Mouse (Mus musculus) ovary, adult 18-20 months (tissue): ENCODE data around the gene Sgpp2.

Experiments used
- DNase-seq: peaks from one replicate; pipeline ENCODE4 v3.0.0; 2022; ENCODE audit warnings: low spot score, mixed read lengths

Gene Sgpp2

DNA sequence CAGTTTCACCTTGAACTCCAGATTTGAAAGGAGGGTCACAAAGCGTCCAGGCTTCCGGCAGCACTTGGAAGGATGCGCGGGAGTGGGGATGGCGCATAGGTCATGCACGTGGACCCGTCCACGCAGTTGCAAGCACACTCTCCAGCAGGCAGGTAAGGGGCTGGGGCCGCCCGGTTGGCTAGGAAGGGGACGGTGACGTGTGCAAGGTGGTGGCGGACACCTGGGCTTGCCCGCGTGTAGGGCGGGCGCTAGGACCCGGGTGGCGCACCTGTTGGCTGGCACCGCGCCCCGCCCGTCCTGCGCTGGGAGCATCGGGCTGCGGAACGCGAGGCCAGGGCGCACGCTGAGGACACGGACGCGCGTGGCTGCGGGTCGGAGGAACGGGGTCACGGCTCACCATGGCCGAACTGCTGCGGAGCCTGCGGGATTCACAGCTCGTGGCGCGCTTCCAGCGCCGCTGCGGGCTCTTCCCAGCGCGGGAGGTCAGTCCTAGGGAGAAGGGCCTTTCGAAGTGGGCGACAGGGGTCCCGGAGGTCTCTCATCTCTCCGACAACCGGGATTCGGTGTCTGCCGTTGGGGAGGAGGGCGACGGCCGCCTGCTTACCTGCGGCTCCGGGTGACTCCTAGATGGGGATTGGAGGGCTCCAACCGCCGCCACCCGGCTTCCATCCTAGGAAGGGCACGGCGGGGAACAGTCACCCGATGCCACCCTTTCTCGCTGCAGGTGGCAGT, at the start of gene Sgpp2:
Gene Sgpp2 (plus strand): TSS at position 325 of the 732 bp plus-strand sequence.
- no peak for DNase-seq

DNA sequence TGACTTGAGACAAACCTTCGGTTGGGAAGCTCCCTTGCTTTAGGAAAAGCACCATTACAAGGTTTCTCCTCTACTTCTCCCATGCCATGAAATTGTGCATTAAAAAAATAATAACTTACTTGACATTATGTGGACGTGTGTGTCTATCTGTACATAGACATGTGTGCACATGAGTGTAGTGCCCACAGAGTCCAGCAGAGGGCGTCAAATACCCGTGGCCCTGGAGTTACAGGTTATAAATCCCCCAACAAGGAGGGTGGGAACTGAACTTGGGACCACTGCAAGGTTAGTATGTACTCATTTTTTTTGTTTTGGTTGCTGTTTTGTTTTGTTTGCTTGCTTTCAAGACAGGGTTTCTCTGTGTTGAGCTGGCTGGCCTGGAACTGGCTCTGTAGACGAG, 42.6 kb upstream of the Sgpp2 start:
- no peak for DNase-seq

DNA sequence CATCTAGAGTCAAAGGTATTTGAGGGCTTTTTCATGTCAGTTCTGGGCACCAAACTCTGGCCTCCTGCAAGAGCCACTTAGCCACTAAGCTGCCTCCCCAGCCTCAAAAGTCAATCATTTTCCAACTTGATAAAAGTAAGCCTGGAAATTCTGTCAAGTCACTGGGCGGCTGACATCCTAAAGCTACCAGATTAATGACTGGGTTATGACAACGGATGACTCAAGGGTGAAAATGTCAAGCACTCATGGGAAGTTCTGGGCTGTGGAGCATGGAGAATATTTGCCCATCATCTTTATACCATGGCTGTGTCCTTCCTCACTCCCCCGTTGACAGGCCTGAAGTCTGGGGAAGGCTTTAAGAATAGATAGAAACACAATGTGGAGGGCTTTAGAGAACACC, 37.2 kb upstream of the Sgpp2 start:
- DNase-seq = no peak

DNA sequence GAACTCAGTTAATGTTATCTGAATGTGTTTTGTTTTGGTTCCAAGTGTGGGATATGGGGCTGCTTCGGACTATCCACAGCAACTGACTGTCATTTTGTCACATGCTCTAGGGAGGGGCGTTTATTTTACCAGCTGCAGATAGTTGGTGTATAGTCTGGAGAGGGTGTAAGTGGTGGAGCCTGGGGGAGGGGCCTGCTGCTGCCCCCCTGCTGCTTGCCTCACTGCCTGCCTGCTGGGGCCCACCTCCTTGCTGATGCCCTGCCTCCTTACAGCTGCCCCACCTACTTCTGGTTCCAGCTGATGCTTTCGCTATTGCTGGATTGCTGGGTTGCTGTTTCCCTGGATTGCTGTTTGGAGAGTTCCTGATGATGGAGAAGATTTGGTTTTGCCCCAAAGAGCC, 31.0 kb upstream of the Sgpp2 start:
- DNase-seq = no peak

DNA sequence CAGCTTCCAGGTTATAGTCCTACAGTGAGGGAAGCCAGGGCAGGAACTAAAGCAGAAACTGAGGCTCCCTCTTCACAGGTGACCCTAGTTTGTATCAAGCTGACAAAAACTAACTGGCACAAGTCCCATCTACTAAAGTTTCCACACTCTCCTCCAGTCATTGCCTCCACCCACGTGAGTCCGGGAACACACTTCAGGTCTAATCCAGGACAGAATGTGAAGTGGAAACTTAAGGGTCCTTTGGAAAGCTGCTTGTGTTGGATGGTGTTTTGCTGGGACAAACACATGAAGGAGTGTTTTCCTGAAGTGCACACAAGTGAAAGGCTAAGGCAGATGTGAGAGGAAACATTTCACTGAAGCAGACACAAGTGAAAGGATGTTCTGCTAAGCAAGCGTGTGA, 17.7 kb upstream of the Sgpp2 start:
- no peak for DNase-seq

DNA sequence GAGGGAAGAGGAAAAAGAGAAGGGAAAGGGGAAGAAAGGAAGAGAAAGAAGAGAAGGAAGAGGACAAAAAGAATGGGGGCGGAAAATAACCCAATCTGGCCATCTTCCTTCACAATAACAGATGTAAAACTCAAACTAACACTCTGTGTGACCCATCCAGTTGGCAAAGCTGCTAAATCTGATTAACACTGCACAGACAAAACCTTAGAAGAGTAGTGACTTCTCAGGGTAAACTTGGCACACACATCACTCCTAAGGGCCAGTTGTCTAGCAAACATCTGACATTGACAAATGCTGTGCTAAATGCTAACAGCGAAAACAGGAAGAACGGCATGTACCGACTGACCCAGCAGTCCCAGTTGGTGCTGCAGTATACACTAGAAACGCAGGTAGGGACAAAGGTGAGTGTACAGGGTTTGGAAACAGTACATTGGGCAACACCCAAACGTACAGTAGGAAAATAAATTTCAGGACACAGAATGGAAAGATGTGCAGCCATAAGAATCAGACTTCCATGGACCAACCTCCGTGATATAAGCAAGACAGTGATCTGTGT, 10.4 kb upstream of the Sgpp2 start:
- DNase-seq = no peak

DNA sequence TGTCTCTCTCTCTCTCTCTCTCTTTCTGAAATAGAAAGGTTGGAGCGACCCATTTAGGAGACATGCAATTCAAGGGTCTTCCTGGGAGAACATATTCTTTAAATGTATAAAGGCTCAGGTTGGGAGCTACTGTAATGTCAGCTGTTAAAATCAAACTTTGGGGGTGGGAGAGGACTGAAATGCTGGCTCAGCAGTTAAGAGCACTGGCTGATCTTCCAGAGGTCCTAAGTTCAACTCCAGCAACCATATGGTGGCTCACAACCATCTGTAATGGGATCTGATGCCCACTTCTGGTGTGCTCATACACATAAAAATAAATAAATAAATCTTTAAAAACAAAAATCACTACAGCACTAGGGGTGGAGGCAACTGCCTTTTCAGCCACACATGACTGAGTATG, 1.5 kb upstream of the Sgpp2 start:
- DNase-seq = no peak

DNA sequence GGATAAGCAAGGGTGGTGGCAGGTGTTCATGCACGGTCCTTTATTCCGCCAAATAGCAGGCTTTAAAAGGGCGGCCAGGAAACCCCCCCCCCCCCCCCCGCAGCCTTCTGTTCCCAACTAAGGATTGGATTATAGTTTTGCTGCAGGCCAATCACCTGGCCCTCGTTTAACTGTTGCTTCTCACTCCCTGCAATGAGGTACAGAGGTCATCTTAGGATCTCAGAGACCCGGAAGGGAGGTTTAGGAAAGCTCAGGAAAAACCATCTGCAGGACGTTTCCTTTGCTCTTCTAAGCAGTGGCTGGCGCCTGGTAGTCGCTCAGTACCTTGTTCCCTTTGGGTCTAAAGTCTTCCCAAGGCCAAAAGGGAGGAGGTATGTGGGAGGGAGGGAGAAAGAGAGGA, 865 bp upstream of the Sgpp2 start:
- DNase-seq = no peak

DNA sequence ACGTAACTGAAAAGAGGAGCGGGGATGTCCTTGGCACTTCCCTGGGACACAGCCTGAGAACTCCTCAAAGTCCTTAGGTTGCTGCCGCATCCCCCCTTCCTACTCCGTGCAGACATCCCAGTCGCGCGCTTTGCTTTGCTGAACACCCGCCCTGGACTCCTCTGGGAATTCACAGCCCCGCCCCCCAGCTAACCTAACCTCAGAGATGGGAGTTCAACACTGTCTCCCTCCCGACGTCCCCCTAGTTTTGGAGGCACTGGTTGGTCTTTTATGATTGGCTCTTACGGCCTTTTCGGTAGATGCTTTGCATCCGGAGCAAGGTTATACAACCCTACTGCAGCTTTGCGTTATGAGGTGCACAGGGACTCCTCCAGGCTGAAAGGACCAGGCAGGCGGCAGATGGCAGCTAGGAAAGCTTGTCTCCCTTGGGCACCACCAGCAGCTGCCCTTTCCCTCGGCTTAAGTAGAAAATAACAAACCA, 756 bp downstream of the Sgpp2 start:
- DNase-seq = no peak

DNA sequence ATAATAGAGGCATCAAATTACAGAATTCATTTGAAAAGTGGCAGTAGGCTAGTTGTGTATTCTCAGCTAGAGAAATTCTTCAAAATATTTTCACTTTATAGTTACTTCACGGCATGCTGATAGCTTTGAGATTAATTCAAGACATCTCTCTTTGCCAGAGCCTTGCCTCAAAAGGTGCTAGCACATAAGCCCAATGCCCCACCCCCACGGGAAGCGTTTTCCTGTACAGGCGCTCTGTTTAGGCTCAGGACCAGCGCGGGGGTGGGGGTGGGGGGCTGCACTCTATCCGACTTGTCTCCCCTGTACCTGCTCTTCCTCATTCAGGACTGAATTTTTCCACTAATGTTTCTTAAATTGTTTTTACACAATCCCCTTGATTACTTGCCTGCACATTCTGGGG, 1.3 kb downstream of the Sgpp2 start:
- no peak for DNase-seq

DNA sequence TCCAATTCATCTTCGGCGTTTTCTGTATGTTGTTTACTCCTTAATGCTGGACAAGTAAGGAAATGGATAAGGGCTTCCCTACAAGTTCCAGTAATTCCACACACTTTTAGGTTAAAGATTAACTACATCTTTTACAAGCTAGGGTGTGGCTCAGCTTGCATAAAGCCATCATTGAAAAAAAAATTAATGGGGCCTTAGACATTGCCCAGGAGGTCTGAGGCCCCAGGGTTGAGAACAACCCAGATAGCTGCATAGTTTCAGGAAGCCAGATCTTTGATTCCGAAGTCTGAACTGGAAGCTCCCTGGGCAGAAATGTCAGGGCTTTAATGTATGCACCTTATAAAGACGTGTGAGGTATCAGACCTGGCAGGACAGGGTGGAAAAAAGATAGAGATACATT, 2.8 kb downstream of the Sgpp2 start:
- no peak for DNase-seq

DNA sequence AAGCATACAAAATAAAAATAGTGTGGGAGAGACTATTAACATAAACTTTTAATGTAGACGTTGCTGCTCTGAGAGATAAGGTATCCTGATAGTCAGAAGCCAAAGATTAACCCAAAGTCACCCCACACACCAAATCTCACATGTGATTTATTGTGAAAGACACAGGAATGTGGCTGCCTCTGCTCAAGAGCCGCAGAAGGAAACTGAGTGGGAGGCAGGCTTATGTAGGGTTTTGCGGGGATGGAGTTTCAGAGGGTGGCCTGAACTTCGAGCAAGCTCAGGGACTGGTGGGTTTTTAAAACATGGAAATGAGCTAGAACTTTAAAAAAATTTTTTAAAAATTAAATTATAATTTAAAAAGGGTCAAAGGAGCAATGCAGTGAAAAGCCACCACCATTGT, 3.8 kb downstream of the Sgpp2 start:
- DNase-seq = no peak

DNA sequence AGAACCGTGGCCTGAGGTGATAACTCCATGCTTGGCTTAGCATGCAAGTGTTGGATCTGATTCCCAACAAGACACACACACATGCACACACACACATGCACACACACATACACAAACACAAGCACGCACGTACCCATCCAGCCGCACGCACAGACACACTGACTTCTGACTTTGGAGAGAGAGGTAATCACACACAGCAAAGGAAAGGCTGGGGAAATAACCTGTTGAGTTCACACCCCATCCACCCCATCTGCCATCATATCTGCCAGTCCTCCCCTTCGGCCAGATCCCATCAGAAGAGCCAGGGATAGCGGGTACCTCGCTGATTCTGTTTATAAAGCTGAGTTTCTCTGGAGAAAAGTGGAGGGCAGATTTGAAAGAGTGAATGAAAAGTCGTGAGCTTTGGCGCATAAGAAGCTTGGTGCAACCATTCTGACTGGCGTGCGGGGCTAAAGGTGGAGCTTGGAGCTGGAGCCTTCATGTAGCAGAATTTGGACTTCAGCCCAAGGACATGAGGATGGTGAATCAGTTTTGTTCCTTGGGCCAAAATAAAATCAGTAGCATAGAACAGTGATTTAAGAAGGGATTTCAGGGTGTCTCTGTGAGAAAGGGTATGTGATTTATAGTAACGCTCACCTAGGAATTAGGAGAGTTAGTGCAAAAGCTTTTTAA, 8.1 kb downstream of the Sgpp2 start:
- DNase-seq = no peak

DNA sequence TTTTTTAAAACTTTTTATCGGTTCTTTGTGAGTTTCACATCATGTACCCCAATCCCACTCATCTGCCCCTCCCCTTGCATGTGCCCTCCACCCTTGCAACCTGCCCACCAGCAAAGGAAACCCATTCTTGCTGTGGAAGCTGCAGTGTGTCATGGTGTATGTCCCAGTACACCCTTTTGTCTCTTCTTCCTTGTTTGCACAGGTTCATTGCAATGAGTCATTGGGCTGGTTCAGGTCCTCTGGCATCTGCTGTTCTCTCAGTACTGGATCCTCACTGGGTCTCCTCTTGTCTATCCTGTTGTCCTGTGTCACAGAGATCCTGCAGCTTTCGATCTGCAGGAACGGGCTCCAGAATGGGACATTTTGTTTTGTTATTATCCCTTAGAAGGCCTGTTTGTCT, 10.1 kb downstream of the Sgpp2 start:
- no peak for DNase-seq

DNA sequence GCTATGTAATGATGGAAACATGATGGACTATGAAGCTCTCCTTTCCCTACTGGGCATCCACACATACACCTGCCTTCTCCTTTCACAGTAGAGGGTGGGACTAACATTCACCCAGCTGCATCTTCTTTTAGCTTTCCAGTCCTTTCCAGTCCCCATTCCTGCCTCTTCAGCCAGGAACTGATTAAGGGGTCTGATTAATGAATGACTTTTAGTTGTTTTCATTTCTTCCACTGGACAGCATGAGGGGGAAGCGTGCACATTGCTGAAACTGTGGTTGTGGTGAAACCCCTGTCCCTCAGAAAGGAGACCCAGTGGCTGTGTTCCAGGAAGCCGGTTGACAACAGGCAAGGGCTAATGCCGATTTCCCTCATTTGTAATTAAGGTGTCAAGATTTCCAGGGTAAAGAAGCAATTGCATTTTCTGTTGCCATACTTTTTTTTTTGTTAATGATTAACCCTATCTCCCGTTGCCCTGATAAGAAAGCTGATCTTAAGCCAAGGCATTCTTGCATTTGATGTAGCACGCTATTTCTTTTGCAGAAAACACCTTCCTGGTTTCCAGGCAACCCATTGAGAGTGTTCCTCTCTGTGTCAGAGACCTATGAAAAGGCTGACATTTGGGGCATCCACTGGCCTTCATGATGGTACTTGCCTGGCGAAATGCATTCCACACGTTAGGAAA, 12.1 kb downstream of the Sgpp2 start:
- no peak for DNase-seq

DNA sequence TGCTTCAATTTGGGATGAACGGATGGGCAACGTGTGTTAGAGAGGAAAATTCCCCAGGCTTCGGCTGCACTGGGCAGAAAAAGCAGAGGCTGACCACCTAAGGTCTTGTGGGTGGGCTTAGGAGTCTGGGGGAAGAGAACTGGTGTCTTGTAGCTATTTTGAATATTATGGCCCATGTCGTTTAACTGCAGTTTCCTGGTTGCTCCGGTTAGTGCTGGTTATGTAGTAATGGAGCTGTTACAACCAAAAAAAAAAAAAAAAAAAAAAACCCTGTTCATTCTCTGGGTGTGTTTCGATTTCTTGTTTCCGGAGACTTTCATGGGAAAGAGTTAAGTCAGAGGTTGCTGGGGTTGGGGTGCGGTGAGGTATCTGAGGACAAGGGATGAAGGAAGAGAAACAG, 12.7 kb downstream of the Sgpp2 start:
- no peak for DNase-seq

DNA sequence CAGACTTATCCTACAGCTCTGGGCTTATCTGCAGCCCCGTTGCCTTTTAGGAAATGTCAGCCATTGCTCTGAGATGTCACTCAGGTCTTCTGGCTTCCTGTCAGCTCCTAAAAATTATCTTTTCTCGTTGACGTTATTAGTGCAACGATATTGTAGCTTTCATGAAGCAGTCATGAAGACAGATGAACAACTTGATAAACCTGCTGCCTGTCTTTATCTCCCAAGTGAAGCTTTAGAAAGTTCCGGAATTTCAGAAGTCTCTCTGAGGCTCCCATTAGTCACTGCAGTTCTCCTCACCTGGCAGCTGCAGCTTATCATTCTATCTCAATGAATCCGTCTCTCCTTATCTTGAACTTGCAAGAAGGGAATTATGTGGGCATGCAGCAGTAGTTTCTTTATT, 13.9 kb downstream of the Sgpp2 start:
- DNase-seq = no peak

DNA sequence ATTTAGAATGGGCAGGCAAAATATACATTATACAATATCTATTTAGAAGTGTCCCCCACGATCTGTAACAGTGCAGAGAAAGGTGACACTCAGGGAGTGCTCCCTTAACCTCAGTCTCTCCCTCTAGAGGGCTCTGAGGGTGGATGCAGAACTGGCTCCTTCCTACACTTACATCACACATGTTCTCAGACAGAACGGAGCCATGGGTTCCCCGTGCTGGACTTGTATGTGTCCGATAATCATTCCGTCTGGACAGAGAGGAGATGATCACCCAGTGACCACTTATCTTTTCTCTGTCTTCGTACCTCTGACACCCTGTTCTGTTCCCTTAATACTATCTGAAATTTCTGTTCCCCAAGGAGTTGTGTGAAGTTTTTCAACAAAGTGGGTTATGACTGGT, 15.7 kb downstream of the Sgpp2 start:
- no peak for DNase-seq

DNA sequence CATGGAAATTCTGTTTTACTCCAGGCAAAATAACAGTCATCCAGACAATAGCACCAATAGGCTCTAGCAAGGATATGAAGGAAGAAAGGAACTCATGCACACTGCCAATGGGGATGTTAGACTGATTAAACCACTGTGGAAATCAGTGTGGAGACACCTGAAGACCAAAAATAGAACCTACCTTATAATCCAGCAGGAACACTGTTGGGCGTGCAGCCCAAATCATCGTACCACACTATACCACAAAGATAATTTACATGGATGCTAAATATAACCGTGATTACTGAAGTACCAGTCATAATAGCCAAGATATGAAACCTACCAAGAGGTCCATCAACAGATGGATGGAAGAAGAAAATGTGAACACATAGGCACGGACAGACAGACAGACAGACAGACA, 18.5 kb downstream of the Sgpp2 start:
- DNase-seq = no peak

DNA sequence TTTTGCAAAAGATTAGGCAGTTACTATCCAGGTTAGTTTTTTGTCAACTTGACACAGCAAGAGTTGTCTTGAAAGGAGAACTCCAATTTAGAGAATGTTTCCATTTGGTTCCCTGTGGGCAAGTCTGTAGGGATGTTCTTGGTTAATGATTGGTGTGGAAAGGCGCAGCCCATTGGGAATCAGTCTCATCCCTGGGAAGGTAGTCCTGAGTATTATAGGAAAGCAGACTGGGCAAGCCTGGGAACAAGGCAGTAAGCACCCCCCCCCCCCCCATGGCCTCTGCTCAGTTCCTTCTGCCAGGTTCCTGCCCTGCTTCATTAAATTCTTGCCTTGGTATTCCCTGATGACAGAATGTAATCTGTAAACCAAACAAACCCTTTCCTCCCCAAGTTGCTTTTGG, 19.7 kb downstream of the Sgpp2 start:
- no peak for DNase-seq

DNA sequence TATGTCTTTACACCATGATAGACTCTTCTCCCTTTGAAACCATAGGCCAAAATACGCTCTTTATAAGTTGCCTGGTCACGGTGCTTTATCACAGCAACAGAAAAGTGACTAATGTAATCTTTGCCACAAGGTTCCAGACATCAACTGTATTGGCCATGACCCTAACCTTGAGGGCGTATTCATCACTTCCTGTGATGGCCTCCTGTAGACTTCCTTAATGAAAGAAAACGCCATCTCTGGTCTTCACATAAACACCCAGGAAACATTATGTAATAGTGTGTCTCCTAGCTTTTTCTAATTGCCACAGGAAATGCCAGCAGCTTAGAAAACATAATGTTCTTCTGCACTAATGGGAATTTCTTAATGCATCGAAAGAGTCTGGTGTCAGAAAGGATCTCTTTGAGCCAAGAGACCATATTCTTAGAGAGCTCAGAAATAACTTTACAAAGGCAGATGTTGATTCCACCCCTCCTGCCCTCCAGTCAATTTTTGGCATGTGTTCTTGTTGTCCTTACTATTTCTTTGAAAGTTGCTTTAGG, 20.5 kb downstream of the Sgpp2 start:
- no peak for DNase-seq

DNA sequence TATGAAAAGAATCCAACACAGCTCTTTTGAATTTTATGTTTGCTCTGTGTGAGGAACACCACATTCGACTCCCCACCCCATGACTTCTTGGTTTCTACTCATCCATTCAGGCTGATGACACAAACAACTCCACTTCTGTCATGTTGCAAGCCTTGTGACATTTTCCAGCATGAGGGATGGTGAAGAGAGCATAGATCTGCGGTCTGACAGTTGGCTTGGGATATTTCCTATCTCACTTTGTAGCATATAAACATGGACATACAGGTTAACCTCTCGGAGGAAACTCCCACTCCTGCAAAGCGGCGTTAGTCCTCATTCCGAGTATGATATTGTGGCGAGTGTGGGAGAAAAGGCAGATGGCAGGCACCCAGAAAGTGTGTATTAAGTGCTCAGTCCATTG, 27.6 kb downstream of the Sgpp2 start:
- DNase-seq = no peak

DNA sequence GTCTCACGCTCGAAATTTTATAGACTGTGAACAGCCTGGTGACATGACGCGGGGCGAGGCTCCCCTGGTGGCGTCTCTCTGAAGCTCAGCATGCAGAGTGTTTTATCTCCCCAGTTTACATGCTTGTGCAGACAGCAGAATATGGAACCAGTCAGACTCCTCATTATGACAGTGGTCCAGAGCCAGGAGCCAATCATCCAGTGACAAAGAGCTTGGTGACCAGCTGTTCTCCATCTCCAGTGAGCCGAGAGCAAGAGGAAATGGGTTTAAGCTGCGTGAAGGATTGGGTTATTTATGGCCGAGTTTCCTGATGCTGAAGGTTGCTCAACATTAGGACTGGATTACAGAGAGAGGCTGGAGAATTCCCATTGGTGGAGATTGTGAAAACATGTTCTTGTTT, 28.1 kb downstream of the Sgpp2 start:
- DNase-seq = no peak
